Comparison of ENCODE assay signal across 12 mouse cellular contexts in the genomic region with DNA sequence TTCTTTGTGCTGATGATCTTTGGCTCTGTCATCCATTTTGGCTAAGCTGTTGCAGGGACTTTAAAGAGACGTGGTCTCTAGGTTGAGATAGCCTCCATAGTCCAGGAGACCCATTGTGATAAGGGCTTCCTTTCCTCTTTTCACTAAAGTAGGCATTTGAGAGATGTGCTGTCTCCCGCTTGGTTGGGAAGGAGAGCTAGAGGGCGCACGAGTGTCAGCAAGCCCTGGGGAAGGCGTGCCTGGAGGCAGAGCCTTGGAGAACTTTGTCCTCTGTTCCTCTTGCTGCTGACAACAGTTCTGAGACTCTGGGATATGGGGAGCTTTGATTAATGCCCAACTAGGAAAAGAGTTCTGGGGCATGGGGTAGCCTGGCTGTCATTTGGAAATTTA. TPM values are rescaled to one million over a fixed set of nuclear protein-coding genes. Genes with fewer than 3 reads are reported as not detected.
DNase-seq lines count a peak whose midpoint lies in the region; ATAC-seq and TF ChIP-seq lines count a peak whose summit lies in the region.
"Had no signal": no experiment of that assay in that cellular context is flagged by ENCODE, and none has a peak within 500 bp of the region (broad histone marks: within the 10 kb centered on the region; RNA-seq: fewer than 3 reads in every experiment).

No protein-coding gene starts in this region.

- H3K4me2 ChIP-seq in hindbrain, embryonic 11.5 days (replicated peaks; ENCODE audit: low read depth, low read length), result no peak overlapping the region
- H3K4me2 ChIP-seq in hindbrain, embryonic 12.5 days (replicated peaks), result no peak overlapping the region
- no peak overlapping the region for H3K4me2 ChIP-seq in midbrain, embryonic 15.5 days
- H3K4me2 ChIP-seq: embryonic facial prominence, embryonic 12.5 days; hindbrain, embryonic 15.5 days; neural tube, embryonic 12.5 days had no signal

- no peak overlapping the region for H3K4me3 ChIP-seq in hindbrain, embryonic 11.5 days (ENCODE audit: low read depth, low read length)
- H3K4me3 ChIP-seq in hindbrain, embryonic 12.5 days, result no peak overlapping the region
- H3K4me3 ChIP-seq in embryonic fibroblast, embryonic 13.5 days (ENCODE audit: insufficient read depth, low read length), result no peak overlapping the region
- no peak overlapping the region for H3K4me3 ChIP-seq in midbrain, embryonic 15.5 days
- H3K4me3 ChIP-seq: embryonic facial prominence, embryonic 12.5 days; hindbrain, embryonic 15.5 days; neural tube, embryonic 12.5 days had no signal

- no peaks in the 10 kb centered on the region for H3K27me3 ChIP-seq in hindbrain, embryonic 11.5 days (ENCODE audit: control insufficient read depth, insufficient read depth, low read length)
- H3K27me3 ChIP-seq in hindbrain, embryonic 12.5 days, result no peaks in the 10 kb centered on the region
- no peaks in the 10 kb centered on the region for H3K27me3 ChIP-seq in midbrain, embryonic 15.5 days (replicated peaks)
- H3K27me3 ChIP-seq: embryonic facial prominence, embryonic 12.5 days; hindbrain, embryonic 15.5 days; liver, embryonic 13.5 days; neural tube, embryonic 12.5 days had no signal

- peaks cover 3% of the 10 kb centered on the region; the same call in 1 of the 2 replicates for H3K4me1 ChIP-seq in hindbrain, embryonic 11.5 days (replicated peaks; ENCODE audit: control insufficient read depth, insufficient read depth, low read length)
- H3K4me1 ChIP-seq in hindbrain, embryonic 12.5 days, result peaks cover 14% of the 10 kb centered on the region
- peaks cover 21% of the 10 kb centered on the region for H3K4me1 ChIP-seq in embryonic fibroblast, embryonic 13.5 days (ENCODE audit: control insufficient read depth, insufficient read depth, low read length)
- peaks cover 9% of the 10 kb centered on the region for H3K4me1 ChIP-seq in midbrain, embryonic 15.5 days

- no peak for TF ChIP-seq POLR2A in embryonic fibroblast, embryonic 13.5 days (IDR thresholded peaks at IDR 0.05; ENCODE audit: low read depth, low read length)

- no peak overlapping the region for H3K9ac ChIP-seq in hindbrain, embryonic 11.5 days (ENCODE audit: low read depth, low read length)
- no peak overlapping the region for H3K9ac ChIP-seq in hindbrain, embryonic 12.5 days
- no peak overlapping the region for H3K9ac ChIP-seq in midbrain, embryonic 15.5 days
- H3K9ac ChIP-seq: embryonic facial prominence, embryonic 12.5 days; hindbrain, embryonic 15.5 days; neural tube, embryonic 12.5 days had no signal

- no peaks in the 10 kb centered on the region for H3K9me3 ChIP-seq in hindbrain, embryonic 11.5 days (ENCODE audit: control insufficient read depth, low read length)
- H3K9me3 ChIP-seq in hindbrain, embryonic 12.5 days (replicated peaks), result no peaks in the 10 kb centered on the region
- no peaks in the 10 kb centered on the region for H3K9me3 ChIP-seq in midbrain, embryonic 15.5 days
- H3K9me3 ChIP-seq: embryonic facial prominence, embryonic 12.5 days; hindbrain, embryonic 15.5 days; liver, embryonic 13.5 days; neural tube, embryonic 12.5 days had no signal

- WGBS in hindbrain, embryonic 11.5 days, result 85% methylated on average over 5 of the region's 5 CpGs
- WGBS in hindbrain, embryonic 12.5 days, result 77% methylated on average over 5 of the region's 5 CpGs
- 84% methylated on average over 5 of the region's 5 CpGs for WGBS in midbrain, embryonic 15.5 days

- H3K36me3 ChIP-seq in hindbrain, embryonic 11.5 days (ENCODE audit: control insufficient read depth, insufficient read depth, low read length), result peaks cover 2% of the 10 kb centered on the region; the same call in 1 of the 2 replicates
- peaks cover 67% of the 10 kb centered on the region for H3K36me3 ChIP-seq in hindbrain, embryonic 12.5 days
- peaks cover 44% of the 10 kb centered on the region for H3K36me3 ChIP-seq in midbrain, embryonic 15.5 days (replicated peaks)

- DNase-seq in hindbrain, embryonic 11.5 days (ENCODE audit: low spot score), result peak; percentile 27
- DNase-seq in ZHBTc4 (ENCODE audit: low read depth, low spot score), result peak; percentile 63
- DNase-seq in lung, adult 18-20 months, result peak; percentile 54 to 61
- no peak for DNase-seq in layer of hippocampus, adult 9-10 months (ENCODE audit: low spot score)
- DNase-seq in Muller cell, postnatal 12 days (ENCODE audit: inconsistent ontology term), result no peak

- peak; percentile 50; the same call in 1 of the 2 replicates for TF ChIP-seq CTCF in embryonic fibroblast, embryonic 13.5 days (IDR thresholded peaks at IDR 0.05; ENCODE audit: borderline replicate concordance, insufficient read depth, low read length)

- ATAC-seq in hindbrain, embryonic 11.5 days (ENCODE audit: low FRiP score), result no peak
- ATAC-seq in hindbrain, embryonic 12.5 days (ENCODE audit: low FRiP score), result no peak
- ATAC-seq in midbrain, embryonic 15.5 days (replicated peaks), result no peak

- H3K27ac ChIP-seq in hindbrain, embryonic 11.5 days (ENCODE audit: low read depth, low read length), result no peak overlapping the region
- H3K27ac ChIP-seq in hindbrain, embryonic 12.5 days, result no peak overlapping the region
- peak overlapping the region; percentile 19; the same call in 1 of the 2 replicates for H3K27ac ChIP-seq in embryonic fibroblast, embryonic 13.5 days (ENCODE audit: insufficient read depth, low read length)
- no peak overlapping the region for H3K27ac ChIP-seq in midbrain, embryonic 15.5 days
- H3K27ac ChIP-seq: hindbrain, embryonic 15.5 days; neural tube, embryonic 12.5 days had no signal

RNA-seq across cellular contexts. Expression of gene Ptpa, which starts 20.3 kb away (rescaled TPM):
- 55.4 and 62.8 TPM in 2 replicates for polyA plus RNA-seq in hindbrain, embryonic 11.5 days (2014; fragmentation: Nextera tagmentation; extraction: Ambion mirVana)
- 133 and 134 TPM in 2 replicates for polyA plus RNA-seq in hindbrain, embryonic 12.5 days (2016; fragmentation: Nextera tagmentation; extraction: Ambion mirVana)
- 126 and 137 TPM in 2 replicates for polyA plus RNA-seq in embryonic fibroblast, embryonic 13.5 days (2011; ENCODE audit: insufficient read length, low read depth, missing spikeins)
- 152 and 155 TPM in 2 replicates for polyA plus RNA-seq in midbrain, embryonic 15.5 days (2015; fragmentation: Nextera tagmentation; extraction: Ambion mirVana)

RNA-seq across cellular contexts. Expression of gene Crat, which starts 20.5 kb away (rescaled TPM):
- 21.5 and 27.5 TPM in 2 replicates for polyA plus RNA-seq in hindbrain, embryonic 11.5 days (2014; fragmentation: Nextera tagmentation; extraction: Ambion mirVana)
- 23.9 and 26.8 TPM in 2 replicates for polyA plus RNA-seq in hindbrain, embryonic 12.5 days (2016; fragmentation: Nextera tagmentation; extraction: Ambion mirVana)
- 22.3 and 29.1 TPM in 2 replicates for polyA plus RNA-seq in embryonic fibroblast, embryonic 13.5 days (2011; ENCODE audit: insufficient read length, low read depth, missing spikeins)
- 22.5 and 23.9 TPM in 2 replicates for polyA plus RNA-seq in midbrain, embryonic 15.5 days (2015; fragmentation: Nextera tagmentation; extraction: Ambion mirVana)

RNA-seq across cellular contexts. Expression of gene Ier5l, which starts 37.9 kb away (rescaled TPM):
- polyA plus RNA-seq in hindbrain, embryonic 11.5 days (2014; fragmentation: Nextera tagmentation; extraction: Ambion mirVana), result 6.3 and 6.8 TPM in 2 replicates
- 4.7 and 4.8 TPM in 2 replicates for polyA plus RNA-seq in hindbrain, embryonic 12.5 days (2016; fragmentation: Nextera tagmentation; extraction: Ambion mirVana)
- 17.1 and 18.1 TPM in 2 replicates for polyA plus RNA-seq in embryonic fibroblast, embryonic 13.5 days (2011; ENCODE audit: insufficient read length, low read depth, missing spikeins)
- polyA plus RNA-seq in midbrain, embryonic 15.5 days (2015; fragmentation: Nextera tagmentation; extraction: Ambion mirVana), result 2.3 and 2.8 TPM in 2 replicates

RNA-seq across cellular contexts. Expression of gene Dolpp1, which starts 44.1 kb away (rescaled TPM):
- polyA plus RNA-seq in hindbrain, embryonic 11.5 days (2014; fragmentation: Nextera tagmentation; extraction: Ambion mirVana), result 41.9 and 44.5 TPM in 2 replicates
- 46.9 and 50.2 TPM in 2 replicates for polyA plus RNA-seq in hindbrain, embryonic 12.5 days (2016; fragmentation: Nextera tagmentation; extraction: Ambion mirVana)
- 26.6 and 33.8 TPM in 2 replicates for polyA plus RNA-seq in embryonic fibroblast, embryonic 13.5 days (2011; ENCODE audit: insufficient read length, low read depth, missing spikeins)
- 66.8 and 69.9 TPM in 2 replicates for polyA plus RNA-seq in midbrain, embryonic 15.5 days (2015; fragmentation: Nextera tagmentation; extraction: Ambion mirVana)

Comparison
In these comparisons a context has a peak if more than half of its experiments do, and no peak if none do; other contexts are left out.
1. DNase-seq: peak in hindbrain, embryonic 11.5 days (single experiment), ZHBTc4 (single experiment) and lung, adult 18-20 months (2 of 2); none in layer of hippocampus, adult 9-10 months (single experiment) and Muller cell, postnatal 12 days (single experiment).